Mouse (Mus musculus): ENCODE data around the gene Cd300lg.

GRCm38 (mm10) chr11:102029304-102029703 is 12.0 kb upstream of the Cd300lg start:
- TF ChIP-seq CHD2 (IDR thresholded peaks at IDR 0.05; ENCODE audit: low read depth, low read length) (no peak), ZC3H11A (IDR thresholded peaks at IDR 0.05; ENCODE audit: borderline replicate concordance, low read depth, low read length) (no peak)
